Mouse (Mus musculus): ENCODE measurements around the gene Bahcc1. TPM values are rescaled to one million over a fixed set of nuclear protein-coding genes. Genes with fewer than 3 reads are reported as not detected.

Bahcc1 gene
- total and polyA plus RNA-seq, 3 experiments: 0.04 TPM; not detected in 2

GRCm38 (mm10) chr11:120200621-120201020 is 32.1 kb upstream of the Bahcc1 start:
- Histone ChIP-seq H3K36me3 (replicated peaks in 1 of 2; ENCODE audit: control insufficient read depth in 1 of 2, insufficient read depth in 1 of 2, low read length in 1 of 2) (no peaks in the 10 kb centered on the region), H3K27ac (ENCODE audit: insufficient read depth, low read depth) (no peak overlapping the region), H3K9ac (ENCODE audit: insufficient read depth, low read depth) (no peak overlapping the region), H3K4me1 (ENCODE audit: control insufficient read depth in 1 of 2, insufficient read depth in 2 of 2) (no peaks in the 10 kb centered on the region), H3K4me2 (ENCODE audit: insufficient read depth, low read depth, poor library complexity, severe bottlenecking) (no peak overlapping the region), H3K79me2 (replicated peaks; ENCODE audit: control insufficient read depth, extremely low read depth, insufficient read depth, poor library complexity, severe bottlenecking) (no peaks in the 10 kb centered on the region), H3K9me3 (replicated peaks; ENCODE audit: low read length) (no peaks in the 10 kb centered on the region), H3K27me3 (replicated peaks) (peaks cover 74% of the 10 kb centered on the region), H3K4me3 (replicated peaks in 1 of 3; ENCODE audit: low read depth in 2 of 3, low read length in 2 of 3, poor library complexity in 1 of 3) (no peak overlapping the region)
- in situ Hi-C loops (cut with MboI; ENCODE audit: low pct_ligation_motif_present, low pct_unique_long_range_greater_than_20kb, low sequenced_read_pairs) (no loop called here), dilution Hi-C loops (cut with MboI; ENCODE audit: extremely low pct_ligation_motif_present, extremely low pct_unique_long_range_greater_than_20kb, low sequenced_read_pairs) (no loop called here)
- DNase-seq (ENCODE audit: extremely low read depth): no peak
- no peak for TF ChIP-seq MEF2A (IDR thresholded peaks at IDR 0.05; ENCODE audit: borderline replicate concordance, low read depth, low read length)
- no peak for TF ChIP-seq PAX5 (IDR thresholded peaks at IDR 0.05; ENCODE audit: low read length)
- no peak for TF ChIP-seq NRF1 (IDR thresholded peaks at IDR 0.05; ENCODE audit: low read depth, low read length)
- no peak for TF ChIP-seq GABPA (IDR thresholded peaks at IDR 0.05; ENCODE audit: insufficient replicate concordance, low read depth, low read length)
- no peak for TF ChIP-seq MAZ (IDR thresholded peaks at IDR 0.05; ENCODE audit: low read depth, low read length)
- TF ChIP-seq RAD21 (IDR thresholded peaks at IDR 0.05; ENCODE audit: low read depth, low read length): no peak
- TF ChIP-seq UBTF (IDR thresholded peaks at IDR 0.05; ENCODE audit: low read depth, low read length): no peak
- no peak for TF ChIP-seq CTCF (conservative IDR thresholded peaks at IDR 0.05 in 1 of 2, IDR thresholded peaks at IDR 0.05 in 1 of 2; ENCODE audit: low read depth in 2 of 2, low read length in 2 of 2)
- no peak for TF ChIP-seq MYC (IDR thresholded peaks at IDR 0.05; ENCODE audit: low read depth, low read length)
- no peak for TF ChIP-seq NELFE (IDR thresholded peaks at IDR 0.05; ENCODE audit: low read depth, low read length)
- no peak for TF ChIP-seq IRF4 (IDR thresholded peaks at IDR 0.05; ENCODE audit: low read depth, low read length)
- no peak for TF ChIP-seq ZNF384 (IDR thresholded peaks at IDR 0.05; ENCODE audit: low read depth, low read length)
- TF ChIP-seq POLR2A (IDR thresholded peaks at IDR 0.05; ENCODE audit: low read depth, low read length): no peak
- no peak for TF ChIP-seq ETS1 (conservative IDR thresholded peaks at IDR 0.05; ENCODE audit: low read depth, low read length)
- TF ChIP-seq MAX (IDR thresholded peaks at IDR 0.05; ENCODE audit: low read length): no peak

DNA sequence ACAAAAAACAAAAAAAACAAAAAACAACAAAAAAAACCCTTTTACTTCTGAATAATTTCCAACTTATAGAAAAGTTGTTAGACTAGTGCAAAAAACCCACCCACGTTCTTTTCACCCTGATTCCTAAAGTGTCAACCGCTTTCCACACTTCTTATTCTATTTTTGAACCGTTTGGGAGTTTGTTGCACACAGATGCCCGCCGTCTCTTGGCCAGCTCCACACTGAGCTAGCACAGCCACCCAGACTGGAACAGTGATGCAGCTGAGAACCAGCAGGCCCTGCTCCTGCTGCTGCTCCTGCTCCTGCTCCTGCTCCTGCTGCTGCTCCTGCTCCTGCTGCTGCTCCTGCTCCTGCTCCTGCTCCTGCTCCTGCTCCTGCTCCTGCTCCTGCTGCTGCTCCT is 28.5 kb upstream of the Bahcc1 start:
- H3K9ac ChIP-seq (ENCODE audit: insufficient read depth, low read depth): no peak overlapping the region
- H3K4me3 ChIP-seq (replicated peaks in 1 of 3; ENCODE audit: low read depth in 2 of 3, low read length in 2 of 3, poor library complexity in 1 of 3): no peak overlapping the region
- no peak for DNase-seq (ENCODE audit: extremely low read depth)
- H3K27ac ChIP-seq (ENCODE audit: insufficient read depth, low read depth): no peak overlapping the region
- TF ChIP-seq USF2 (conservative IDR thresholded peaks at IDR 0.05; ENCODE audit: low read depth, low read length): no peak
- TF ChIP-seq MEF2A (IDR thresholded peaks at IDR 0.05; ENCODE audit: borderline replicate concordance, low read depth, low read length): no peak
- TF ChIP-seq BHLHE40 (IDR thresholded peaks at IDR 0.05; ENCODE audit: low read depth, low read length): no peak
- TF ChIP-seq MYC (IDR thresholded peaks at IDR 0.05; ENCODE audit: low read depth, low read length): no peak
- TF ChIP-seq CTCF (conservative IDR thresholded peaks at IDR 0.05 in 1 of 2, IDR thresholded peaks at IDR 0.05 in 1 of 2; ENCODE audit: low read depth in 2 of 2, low read length in 2 of 2): no peak
- no peak for TF ChIP-seq JUND (conservative IDR thresholded peaks at IDR 0.05; ENCODE audit: low read depth, low read length)
- TF ChIP-seq NELFE (IDR thresholded peaks at IDR 0.05; ENCODE audit: low read depth, low read length): no peak
- no peak for TF ChIP-seq CHD2 (IDR thresholded peaks at IDR 0.05; ENCODE audit: low read length)
- no peaks in the 10 kb centered on the region for H3K36me3 ChIP-seq (replicated peaks in 1 of 2; ENCODE audit: control insufficient read depth in 1 of 2, insufficient read depth in 1 of 2, low read length in 1 of 2)
- in situ Hi-C loops (cut with MboI; ENCODE audit: low pct_ligation_motif_present, low pct_unique_long_range_greater_than_20kb, low sequenced_read_pairs): no loop called here
- no peak overlapping the region for H3K4me2 ChIP-seq (ENCODE audit: insufficient read depth, low read depth, poor library complexity, severe bottlenecking)
- dilution Hi-C loops (cut with MboI; ENCODE audit: extremely low pct_ligation_motif_present, extremely low pct_unique_long_range_greater_than_20kb, low sequenced_read_pairs): no loop called here
- H3K4me1 ChIP-seq (ENCODE audit: control insufficient read depth in 1 of 2, insufficient read depth in 2 of 2): no peaks in the 10 kb centered on the region
- H3K79me2 ChIP-seq (replicated peaks; ENCODE audit: control insufficient read depth, extremely low read depth, insufficient read depth, poor library complexity, severe bottlenecking): no peaks in the 10 kb centered on the region
- H3K9me3 ChIP-seq (replicated peaks; ENCODE audit: low read length): peaks cover 3% of the 10 kb centered on the region
- peaks cover 77% of the 10 kb centered on the region for H3K27me3 ChIP-seq (replicated peaks)
